Comparison of ENCODE assay signal across 8 mouse cellular contexts in genomic region chr5:126671156-126671555, GRCm38 (mm10).
DNase-seq lines count a peak whose midpoint lies in the region; ATAC-seq and TF ChIP-seq lines count a peak whose summit lies in the region.

No protein-coding gene starts in this region.

- H3K27ac ChIP-seq in forebrain, embryonic 14.5 days (ENCODE audit: low read depth, low read length), result no peak overlapping the region
- H3K27ac ChIP-seq in forebrain, embryonic 13.5 days, result no peak overlapping the region
- no peak overlapping the region for H3K27ac ChIP-seq in neural tube, embryonic 15.5 days (replicated peaks)
- H3K27ac ChIP-seq in layer of hippocampus, adult 2 months, result no peak overlapping the region

- DNase-seq in forebrain, embryonic 14.5 days (ENCODE audit: low spot score), result peak; percentile 70
- peak; percentile 57 for DNase-seq in neural tube, embryonic 10.5 days (ENCODE audit: extremely low spot score, low spot score)
- peak; percentile 3 to 18 for DNase-seq in cerebellum, postnatal 36 days
- peak in 1 of 2 experiments; percentile 63 for DNase-seq in layer of hippocampus, adult 2 months (ENCODE audit: low spot score in 2 of 2)
- peak; percentile 23 for DNase-seq in retina, postnatal 7 days (ENCODE audit: low read depth, low spot score)
- DNase-seq in thymus, postnatal 14 days, result no peak

- H3K4me1 ChIP-seq in forebrain, embryonic 14.5 days (ENCODE audit: control insufficient read depth, insufficient read depth, low read length), result no peaks in the 10 kb centered on the region
- H3K4me1 ChIP-seq in forebrain, embryonic 13.5 days, result no peaks in the 10 kb centered on the region
- no peaks in the 10 kb centered on the region for H3K4me1 ChIP-seq in neural tube, embryonic 15.5 days

- H3K36me3 ChIP-seq in forebrain, embryonic 14.5 days (ENCODE audit: control insufficient read depth, insufficient read depth, low read length), result no peaks in the 10 kb centered on the region
- no peaks in the 10 kb centered on the region for H3K36me3 ChIP-seq in forebrain, embryonic 13.5 days (ENCODE audit: poor library complexity, severe bottlenecking)
- H3K36me3 ChIP-seq in neural tube, embryonic 15.5 days, result no peaks in the 10 kb centered on the region

- H3K4me2 ChIP-seq in forebrain, embryonic 14.5 days (ENCODE audit: low read length), result no peak overlapping the region
- H3K4me2 ChIP-seq in forebrain, embryonic 13.5 days, result no peak overlapping the region
- no peak overlapping the region for H3K4me2 ChIP-seq in neural tube, embryonic 15.5 days

- H3K4me3 ChIP-seq in forebrain, embryonic 14.5 days (ENCODE audit: low read depth, low read length), result no peak overlapping the region
- no peak overlapping the region for H3K4me3 ChIP-seq in forebrain, embryonic 13.5 days
- no peak overlapping the region for H3K4me3 ChIP-seq in neural tube, embryonic 15.5 days (replicated peaks)
- no peak overlapping the region for H3K4me3 ChIP-seq in layer of hippocampus, adult 2 months

- TF ChIP-seq CTCF in layer of hippocampus, adult 2 months (conservative IDR thresholded peaks at IDR 0.05), result peak; percentile 82

- WGBS in forebrain, embryonic 14.5 days, result 88% methylated on average over 1 of the region's 1 CpGs
- 74% methylated on average over 1 of the region's 1 CpGs for whole genome bisulfite sequencing in forebrain, embryonic 13.5 days
- 68% methylated on average over 1 of the region's 1 CpGs for WGBS in neural tube, embryonic 15.5 days

- no peak for ATAC-seq in forebrain, embryonic 14.5 days
- ATAC-seq in forebrain, embryonic 13.5 days, result no peak
- ATAC-seq in neural tube, embryonic 15.5 days (ENCODE audit: low FRiP score), result no peak

- H3K9ac ChIP-seq in forebrain, embryonic 14.5 days (ENCODE audit: low read length), result no peak overlapping the region
- no peak overlapping the region for H3K9ac ChIP-seq in forebrain, embryonic 13.5 days
- H3K9ac ChIP-seq in neural tube, embryonic 15.5 days (replicated peaks), result no peak overlapping the region

- peaks cover 3% of the 10 kb centered on the region; the same call in 1 of the 2 replicates for H3K9me3 ChIP-seq in forebrain, embryonic 14.5 days (replicated peaks; ENCODE audit: control insufficient read depth, low read length)
- H3K9me3 ChIP-seq in forebrain, embryonic 13.5 days (replicated peaks), result no peaks in the 10 kb centered on the region
- no peaks in the 10 kb centered on the region for H3K9me3 ChIP-seq in neural tube, embryonic 15.5 days (replicated peaks)

- H3K27me3 ChIP-seq in forebrain, embryonic 14.5 days (replicated peaks; ENCODE audit: control insufficient read depth, insufficient read depth, low read length), result no peaks in the 10 kb centered on the region
- H3K27me3 ChIP-seq in forebrain, embryonic 13.5 days, result no peaks in the 10 kb centered on the region
- H3K27me3 ChIP-seq in neural tube, embryonic 15.5 days (replicated peaks), result no peaks in the 10 kb centered on the region
